Mouse (Mus musculus): Measurements from ENCODE around the gene Tm4sf4. TPM values are rescaled to one million over a fixed set of nuclear protein-coding genes. Genes with fewer than 3 reads are reported as not detected.

The Tm4sf4 gene
- polyA plus RNA-seq, 1 experiment, result 0.12 TPM

GRCm38 (mm10) chr3:57470981-57471601 is 46.0 kb downstream of the Tm4sf4 start:
- H3K27ac ChIP-seq (ENCODE audit: insufficient read depth, low read length), result no peak overlapping the region
- 21% methylated on average over 15 of the region's 15 CpGs for WGBS
- H3K36me3 ChIP-seq (ENCODE audit: control insufficient read depth, insufficient read depth, low read length), result no peaks in the 10 kb centered on the region
- TF ChIP-seq POLR2A (IDR thresholded peaks at IDR 0.05; ENCODE audit: low read depth, low read length) (no peak), CTCF (IDR thresholded peaks at IDR 0.05; ENCODE audit: extremely low read depth, insufficient read depth, insufficient read length, insufficient replicate concordance) (no peak)
- DNase-seq (ENCODE audit: low read depth in 1 of 2, low spot score in 2 of 2), result no peak
- H3K4me3 ChIP-seq (ENCODE audit: extremely low read depth, insufficient read depth, insufficient read length), result no peak overlapping the region
- H3K27me3 ChIP-seq (ENCODE audit: control insufficient read depth, insufficient read depth, low read length), result no peaks in the 10 kb centered on the region
- H3K4me1 ChIP-seq (ENCODE audit: control insufficient read depth, insufficient read depth, insufficient read length), result no peaks in the 10 kb centered on the region

- WGBS, result 74% methylated on average over 4 of the region's 4 CpGs
- no peak for DNase-seq (ENCODE audit: low read depth in 1 of 2, low spot score in 2 of 2)
- Histone ChIP-seq H3K4me3 (ENCODE audit: extremely low read depth, insufficient read depth, insufficient read length) (no peak overlapping the region), H3K4me1 (ENCODE audit: control insufficient read depth, insufficient read depth, insufficient read length) (no peaks in the 10 kb centered on the region), H3K27me3 (ENCODE audit: control insufficient read depth, insufficient read depth, low read length) (no peaks in the 10 kb centered on the region), H3K27ac (ENCODE audit: insufficient read depth, low read length) (no peak overlapping the region), H3K36me3 (ENCODE audit: control insufficient read depth, insufficient read depth, low read length) (no peaks in the 10 kb centered on the region)
- TF ChIP-seq POLR2A (IDR thresholded peaks at IDR 0.05; ENCODE audit: low read depth, low read length), result no peak
Measured at GRCm38 (mm10) chr3:57472407-57472806, 47.3 kb downstream of the Tm4sf4 start.

GRCm38 (mm10) chr3:57474421-57474820 is 49.3 kb downstream of the Tm4sf4 start:
- H3K36me3 ChIP-seq (ENCODE audit: control insufficient read depth, insufficient read depth, low read length), result no peaks in the 10 kb centered on the region
- TF ChIP-seq POLR2A (IDR thresholded peaks at IDR 0.05; ENCODE audit: low read depth, low read length) (no peak), CTCF (IDR thresholded peaks at IDR 0.05; ENCODE audit: extremely low read depth, insufficient read depth, insufficient read length, insufficient replicate concordance) (no peak)
- no peak for DNase-seq (ENCODE audit: low read depth in 1 of 2, low spot score in 2 of 2)

GRCm38 (mm10) chr3:57480640-57481039 is 55.5 kb downstream of the Tm4sf4 start:
- H3K4me3 ChIP-seq (ENCODE audit: extremely low read depth, insufficient read depth, insufficient read length), result no peak overlapping the region
- no peak overlapping the region for H3K27ac ChIP-seq (ENCODE audit: insufficient read depth, low read length)
- H3K36me3 ChIP-seq (ENCODE audit: control insufficient read depth, insufficient read depth, low read length), result no peaks in the 10 kb centered on the region
- 63% methylated on average over 4 of the region's 4 CpGs for WGBS
- TF ChIP-seq CTCF (IDR thresholded peaks at IDR 0.05; ENCODE audit: extremely low read depth, insufficient read depth, insufficient read length, insufficient replicate concordance) (no peak), POLR2A (IDR thresholded peaks at IDR 0.05; ENCODE audit: low read depth, low read length) (no peak)
- no peaks in the 10 kb centered on the region for H3K27me3 ChIP-seq (ENCODE audit: control insufficient read depth, insufficient read depth, low read length)
- H3K4me1 ChIP-seq (ENCODE audit: control insufficient read depth, insufficient read depth, insufficient read length), result no peaks in the 10 kb centered on the region
- DNase-seq (ENCODE audit: low read depth in 1 of 2, low spot score in 2 of 2), result no peak

More at GRCm38 (mm10) chr3:57474421-57474820, 49.3 kb downstream of the Tm4sf4 start:
- Histone ChIP-seq H3K4me1 (ENCODE audit: control insufficient read depth, insufficient read depth, insufficient read length) (no peaks in the 10 kb centered on the region), H3K4me3 (ENCODE audit: extremely low read depth, insufficient read depth, insufficient read length) (no peak overlapping the region), H3K27me3 (ENCODE audit: control insufficient read depth, insufficient read depth, low read length) (no peaks in the 10 kb centered on the region), H3K27ac (ENCODE audit: insufficient read depth, low read length) (no peak overlapping the region)
- 88% methylated on average over 8 of the region's 8 CpGs for WGBS

- no peak overlapping the region for H3K4me3 ChIP-seq (ENCODE audit: extremely low read depth, insufficient read depth, insufficient read length)
- WGBS, result 77% methylated on average over 5 of the region's 5 CpGs
- no peaks in the 10 kb centered on the region for H3K27me3 ChIP-seq (ENCODE audit: control insufficient read depth, insufficient read depth, low read length)
- no peak for TF ChIP-seq CTCF (IDR thresholded peaks at IDR 0.05; ENCODE audit: extremely low read depth, insufficient read depth, insufficient read length, insufficient replicate concordance)
- no peak for TF ChIP-seq POLR2A (IDR thresholded peaks at IDR 0.05; ENCODE audit: low read depth, low read length)
- DNase-seq (ENCODE audit: low read depth in 1 of 2, low spot score in 2 of 2), result no peak
- no peaks in the 10 kb centered on the region for H3K36me3 ChIP-seq (ENCODE audit: control insufficient read depth, insufficient read depth, low read length)
- H3K27ac ChIP-seq (ENCODE audit: insufficient read depth, low read length), result no peak overlapping the region
- H3K4me1 ChIP-seq (ENCODE audit: control insufficient read depth, insufficient read depth, insufficient read length), result no peaks in the 10 kb centered on the region
Measured at GRCm38 (mm10) chr3:57481981-57482380, 56.9 kb downstream of the Tm4sf4 start.

GRCm38 (mm10) chr3:57486068-57486467 is 61.0 kb downstream of the Tm4sf4 start:
- Histone ChIP-seq H3K4me1 (ENCODE audit: control insufficient read depth, insufficient read depth, insufficient read length) (no peaks in the 10 kb centered on the region), H3K36me3 (ENCODE audit: control insufficient read depth, insufficient read depth, low read length) (no peaks in the 10 kb centered on the region), H3K27me3 (ENCODE audit: control insufficient read depth, insufficient read depth, low read length) (no peaks in the 10 kb centered on the region), H3K27ac (ENCODE audit: insufficient read depth, low read length) (no peak overlapping the region), H3K4me3 (ENCODE audit: extremely low read depth, insufficient read depth, insufficient read length) (no peak overlapping the region)
- no peak for DNase-seq (ENCODE audit: low read depth in 1 of 2, low spot score in 2 of 2)
- WGBS, result 87% methylated on average over 4 of the region's 4 CpGs
- no peak for TF ChIP-seq POLR2A (IDR thresholded peaks at IDR 0.05; ENCODE audit: low read depth, low read length)
- no peak for TF ChIP-seq CTCF (IDR thresholded peaks at IDR 0.05; ENCODE audit: extremely low read depth, insufficient read depth, insufficient read length, insufficient replicate concordance)

GRCm38 (mm10) chr3:57487455-57488153 is 62.5 kb downstream of the Tm4sf4 start:
- no peak for TF ChIP-seq POLR2A (IDR thresholded peaks at IDR 0.05; ENCODE audit: low read depth, low read length)
- no peak for TF ChIP-seq CTCF (IDR thresholded peaks at IDR 0.05; ENCODE audit: extremely low read depth, insufficient read depth, insufficient read length, insufficient replicate concordance)
- Histone ChIP-seq H3K27me3 (ENCODE audit: control insufficient read depth, insufficient read depth, low read length) (no peaks in the 10 kb centered on the region), H3K27ac (ENCODE audit: insufficient read depth, low read length) (no peak overlapping the region), H3K36me3 (ENCODE audit: control insufficient read depth, insufficient read depth, low read length) (no peaks in the 10 kb centered on the region), H3K4me1 (ENCODE audit: control insufficient read depth, insufficient read depth, insufficient read length) (no peaks in the 10 kb centered on the region), H3K4me3 (ENCODE audit: extremely low read depth, insufficient read depth, insufficient read length) (no peak overlapping the region)
- WGBS, result 42% methylated on average over 8 of the region's 8 CpGs
- no peak for DNase-seq (ENCODE audit: low read depth in 1 of 2, low spot score in 2 of 2)

Other genes with a start within 250 kb of the Tm4sf4 start
- gene Tm4sf1, start 123.3 kb upstream of the Tm4sf4 start, polyA plus RNA-seq (2012; rRNA removed), result 22.5 and 24.5 TPM in 2 replicates
- gene Wwtr1, start 150.6 kb downstream of the Tm4sf4 start, polyA plus RNA-seq (2012; rRNA removed), result 3.8 and 4.5 TPM in 2 replicates
- 10.4 and 11.5 TPM in 2 replicates for gene Commd2, start 226.4 kb downstream of the Tm4sf4 start, polyA plus RNA-seq (2012; rRNA removed)